Mouse (Mus musculus): Measurements from ENCODE around the gene Fam172a.

Gene Fam172a

GRCm38 (mm10) chr13:78180261-78180660 is 478.4 kb downstream of the Fam172a start:
- DNase-seq (ENCODE audit: low spot score), result no peak

- DNase-seq (ENCODE audit: low spot score), result no peak
Measured at GRCm38 (mm10) chr13:78181071-78181929, 479.5 kb downstream of the Fam172a start.

GRCm38 (mm10) chr13:78181930-78182558 is 480.2 kb downstream of the Fam172a start:
- DNase-seq (ENCODE audit: low spot score), result no peak

GRCm38 (mm10) chr13:78183004-78183403 is 481.2 kb downstream of the Fam172a start:
- no peak for DNase-seq (ENCODE audit: low spot score)

GRCm38 (mm10) chr13:78183986-78184385 is 482.2 kb downstream of the Fam172a start:
- DNase-seq (ENCODE audit: low spot score), result no peak

- no peak for DNase-seq (ENCODE audit: low spot score)
Measured at GRCm38 (mm10) chr13:78184786-78185466, 483.1 kb downstream of the Fam172a start.

- DNase-seq (ENCODE audit: low spot score), result no peak
Measured at GRCm38 (mm10) chr13:78186340-78186946, 484.6 kb downstream of the Fam172a start.

- no peak for DNase-seq (ENCODE audit: low spot score)
Measured at GRCm38 (mm10) chr13:78187833-78188232, 486.0 kb downstream of the Fam172a start.

GRCm38 (mm10) chr13:78189586-78189985 is 487.8 kb downstream of the Fam172a start:
- no peak for DNase-seq (ENCODE audit: low spot score)

- DNase-seq (ENCODE audit: low spot score), result no peak
Measured at GRCm38 (mm10) chr13:78193211-78193610, 491.4 kb downstream of the Fam172a start.

GRCm38 (mm10) chr13:78194135-78194849 is 492.5 kb downstream of the Fam172a start:
- DNase-seq (ENCODE audit: low spot score), result no peak

- DNase-seq (ENCODE audit: low spot score), result no peak
Measured at GRCm38 (mm10) chr13:78194850-78195600, 493.2 kb downstream of the Fam172a start.

- DNase-seq (ENCODE audit: low spot score), result no peak
Measured at GRCm38 (mm10) chr13:78195601-78196115, 493.8 kb downstream of the Fam172a start.

- no peak for DNase-seq (ENCODE audit: low spot score)
Measured at GRCm38 (mm10) chr13:78196236-78196796, 494.5 kb downstream of the Fam172a start.

GRCm38 (mm10) chr13:78197286-78197818 is 495.5 kb downstream of the Fam172a start:
- no peak for DNase-seq (ENCODE audit: low spot score)

GRCm38 (mm10) chr13:78197819-78198390 is 496.1 kb downstream of the Fam172a start:
- DNase-seq (ENCODE audit: low spot score), result no peak

- DNase-seq (ENCODE audit: low spot score), result no peak
Measured at GRCm38 (mm10) chr13:78198391-78198870, 496.6 kb downstream of the Fam172a start.

- DNase-seq (ENCODE audit: low spot score), result no peak
Measured at GRCm38 (mm10) chr13:78198871-78199641, 497.2 kb downstream of the Fam172a start.

- DNase-seq (ENCODE audit: low spot score), result no peak
Measured at GRCm38 (mm10) chr13:78199642-78200160, 497.9 kb downstream of the Fam172a start, which contains the start of gene Nr2f1. Gene Nr2f1, minus strand, starts transcription at chr13:78199757.

Data from urinary bladder, postnatal 10 days (tissue).